Mouse (Mus musculus) small intestine, adult 10 weeks (tissue): Measurements from ENCODE around the gene Gm4214. TPM values are rescaled to one million over a fixed set of nuclear protein-coding genes. Genes with fewer than 3 reads are reported as not detected.

ENCODE experiments used
- polyA plus RNA-seq: library from polyadenylated mRNA; stranded (reverse); fragments of 350-450 nt; fragmentation: Illumina TruSeq; extraction: RNeasy Lipid Tissue Mini Kit (QIAGEN cat#74804); gene quantifications from one replicate; pipeline ENCODE4 v1.2.3, GENCODE M21; 2014; ENCODE audit warnings: low replicate concordance

Gm4214 gene
- polyA plus RNA-seq = not detected

DNA sequence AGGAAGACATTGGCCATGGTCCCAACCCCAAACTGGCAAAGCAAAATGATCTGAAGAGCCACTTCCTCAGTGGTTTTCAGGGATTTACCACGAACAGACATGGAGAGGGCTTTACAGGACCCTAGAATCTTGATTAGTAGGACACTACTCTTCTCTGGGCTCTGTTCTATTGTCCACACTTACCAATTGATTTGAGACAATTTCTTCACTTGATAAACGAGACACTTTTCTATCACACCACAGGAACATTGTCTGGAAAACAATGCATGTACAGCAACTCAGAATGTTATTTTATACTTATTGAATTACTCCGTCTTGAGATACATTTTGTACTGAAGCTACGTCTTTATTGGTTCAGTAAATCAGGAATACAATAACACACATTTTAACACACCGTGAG, at the start of gene Gm4214:
TSS of gene Gm4214 (minus strand) at position 101 of the 400 bp plus-strand sequence.

DNA sequence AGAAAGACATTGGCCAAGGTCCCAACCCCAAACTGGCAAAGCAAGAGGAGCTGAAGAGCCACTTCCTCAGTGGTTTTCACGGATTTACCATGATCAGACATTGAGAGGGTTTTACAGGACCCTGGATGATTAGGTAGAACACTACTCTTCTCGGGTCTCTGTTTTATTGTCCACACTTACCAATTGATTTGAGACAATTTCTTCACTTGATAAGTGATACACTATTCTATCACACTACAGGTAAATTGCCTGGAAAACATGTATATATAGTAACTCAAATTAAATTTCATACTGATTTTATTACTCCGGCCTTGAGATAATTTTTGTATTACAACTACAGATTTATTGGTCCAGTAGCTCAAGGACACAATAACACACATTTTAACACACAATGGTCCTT, 35.4 kb upstream of the Gm4214 start, which contains the start of gene Gm4216:
TSS of gene Gm4216 (minus strand) at position 101 of the 400 bp plus-strand sequence.

Other genes starting within 250 kb of the Gm4214 start
- gene Vmn1r157, start 223.0 kb downstream of the Gm4214 start, polyA plus RNA-seq = not detected
- gene Vmn1r158, start 193.9 kb downstream of the Gm4214 start, polyA plus RNA-seq = not detected
- gene Vmn1r159, start 141.1 kb downstream of the Gm4214 start, polyA plus RNA-seq = not detected
- gene Vmn1r160, start 113.4 kb downstream of the Gm4214 start, polyA plus RNA-seq = not detected
- gene Gm4216, start 35.2 kb upstream of the Gm4214 start, polyA plus RNA-seq = not detected
- gene Vmn1r163, start 70.9 kb upstream of the Gm4214 start, polyA plus RNA-seq = not detected
- gene Gm8720, start 82.8 kb upstream of the Gm4214 start, polyA plus RNA-seq = not detected
- not detected for gene Gm10662, start 159.8 kb upstream of the Gm4214 start, polyA plus RNA-seq
- gene Vmn1r165, start 232.7 kb upstream of the Gm4214 start, polyA plus RNA-seq = not detected